Mouse (Mus musculus): ENCODE data around the gene Fgfr2. TPM values are rescaled to one million over a fixed set of nuclear protein-coding genes. Genes with fewer than 3 reads are reported as not detected.

Fgfr2 gene
- total and polyA plus RNA-seq, 2 experiments from 2014 or later, result 12.1 to 32.6 TPM

- H3K4me2 ChIP-seq (ENCODE audit: low read depth, low read length, poor library complexity, severe bottlenecking), result no peak overlapping the region
- no peaks in the 10 kb centered on the region for H3K9me3 ChIP-seq (ENCODE audit: low read length)
- DNase-seq (ENCODE audit: low spot score) (no peak), ATAC-seq (ENCODE audit: low FRiP score) (no peak)
- no peak overlapping the region for H3K4me3 ChIP-seq (ENCODE audit: low read depth, low read length)
- no peaks in the 10 kb centered on the region for H3K4me1 ChIP-seq (ENCODE audit: insufficient read depth, low read length)
- 81% methylated on average over 7 of the region's 7 CpGs for WGBS
- H3K27ac ChIP-seq (ENCODE audit: low read depth, low read length), result no peak overlapping the region
- no peaks in the 10 kb centered on the region for H3K36me3 ChIP-seq (ENCODE audit: insufficient read depth, low read length)
- H3K27me3 ChIP-seq (ENCODE audit: insufficient read depth, low read length), result no peaks in the 10 kb centered on the region
- TF ChIP-seq CTCF (IDR thresholded peaks at IDR 0.05), result no peak
- H3K9ac ChIP-seq (replicated peaks; ENCODE audit: low read length, poor library complexity, severe bottlenecking), result no peak overlapping the region
Measured at GRCm38 (mm10) chr7:132396661-132397322, 726.4 kb downstream of the Fgfr2 start.

DNA sequence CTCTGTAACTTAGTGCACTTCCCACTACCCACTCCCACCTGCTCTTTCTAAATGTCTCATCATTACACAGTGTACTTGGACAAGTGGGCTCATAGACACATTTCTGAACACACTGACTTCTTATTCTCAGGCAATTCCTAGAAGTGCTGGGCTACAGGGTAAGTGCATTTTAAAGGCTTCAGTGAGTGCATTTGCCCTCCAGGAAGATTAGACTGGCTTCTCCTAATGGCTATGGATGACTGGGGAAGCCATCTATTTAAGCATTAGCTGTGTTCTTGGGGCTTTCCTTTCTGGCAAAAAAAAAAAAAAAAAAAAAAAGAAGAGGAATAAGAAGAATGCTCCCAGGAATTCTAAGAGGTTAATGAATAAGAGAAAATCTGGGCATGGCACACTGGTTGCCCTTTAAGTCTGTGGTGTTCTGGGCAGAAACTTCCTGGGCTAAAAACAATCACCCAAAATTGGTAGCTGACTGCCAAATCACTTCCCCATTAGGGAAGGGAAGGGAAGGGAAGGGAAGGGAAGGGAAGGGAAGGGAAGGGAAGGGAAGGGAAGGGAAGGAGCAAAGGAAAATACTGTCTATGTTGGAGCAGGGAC, 729.5 kb downstream of the Fgfr2 start:
- no peak for TF ChIP-seq CTCF (IDR thresholded peaks at IDR 0.05)
- Histone ChIP-seq H3K36me3 (ENCODE audit: insufficient read depth, low read length) (no peaks in the 10 kb centered on the region), H3K4me1 (ENCODE audit: insufficient read depth, low read length) (no peaks in the 10 kb centered on the region), H3K27ac (ENCODE audit: low read depth, low read length) (no peak overlapping the region), H3K4me2 (ENCODE audit: low read depth, low read length, poor library complexity, severe bottlenecking) (no peak overlapping the region), H3K9me3 (ENCODE audit: low read length) (no peaks in the 10 kb centered on the region), H3K4me3 (ENCODE audit: low read depth, low read length) (no peak overlapping the region), H3K27me3 (ENCODE audit: insufficient read depth, low read length) (no peaks in the 10 kb centered on the region), H3K9ac (replicated peaks; ENCODE audit: low read length, poor library complexity, severe bottlenecking) (no peak overlapping the region)
- ATAC-seq (ENCODE audit: low FRiP score) (no peak), DNase-seq (ENCODE audit: low spot score) (no peak)

DNA sequence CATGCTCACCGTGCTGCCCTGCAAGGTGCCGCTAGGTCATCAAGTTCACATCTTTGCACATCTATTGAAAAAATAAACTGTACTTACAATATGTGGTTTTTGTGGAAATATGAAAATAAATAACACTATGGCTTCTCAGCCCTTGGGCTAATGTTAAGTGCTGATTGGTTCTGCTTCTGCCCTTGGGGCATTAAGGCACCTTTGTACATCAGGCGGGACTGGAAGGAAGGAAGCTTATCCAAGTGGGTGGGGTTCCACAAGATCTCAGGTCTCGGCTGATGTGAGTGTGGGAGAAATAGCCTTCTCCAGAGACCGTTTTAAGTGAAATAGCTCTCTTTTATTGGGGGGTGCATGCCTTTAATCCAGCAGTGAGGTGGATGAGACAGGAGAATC, 730.1 kb downstream of the Fgfr2 start:
- no peak overlapping the region for H3K9ac ChIP-seq (replicated peaks; ENCODE audit: low read length, poor library complexity, severe bottlenecking)
- no peak overlapping the region for H3K4me3 ChIP-seq (ENCODE audit: low read depth, low read length)
- ATAC-seq (ENCODE audit: low FRiP score), result no peak
- H3K9me3 ChIP-seq (ENCODE audit: low read length), result no peaks in the 10 kb centered on the region
- H3K27ac ChIP-seq (ENCODE audit: low read depth, low read length), result no peak overlapping the region
- H3K27me3 ChIP-seq (ENCODE audit: insufficient read depth, low read length), result no peaks in the 10 kb centered on the region
- no peaks in the 10 kb centered on the region for H3K36me3 ChIP-seq (ENCODE audit: insufficient read depth, low read length)
- no peak for TF ChIP-seq CTCF (IDR thresholded peaks at IDR 0.05)
- DNase-seq (ENCODE audit: low spot score), result no peak
- H3K4me1 ChIP-seq (ENCODE audit: insufficient read depth, low read length), result no peaks in the 10 kb centered on the region
- H3K4me2 ChIP-seq (ENCODE audit: low read depth, low read length, poor library complexity, severe bottlenecking), result no peak overlapping the region
- 81% methylated on average over 5 of the region's 5 CpGs for whole genome bisulfite sequencing

DNA sequence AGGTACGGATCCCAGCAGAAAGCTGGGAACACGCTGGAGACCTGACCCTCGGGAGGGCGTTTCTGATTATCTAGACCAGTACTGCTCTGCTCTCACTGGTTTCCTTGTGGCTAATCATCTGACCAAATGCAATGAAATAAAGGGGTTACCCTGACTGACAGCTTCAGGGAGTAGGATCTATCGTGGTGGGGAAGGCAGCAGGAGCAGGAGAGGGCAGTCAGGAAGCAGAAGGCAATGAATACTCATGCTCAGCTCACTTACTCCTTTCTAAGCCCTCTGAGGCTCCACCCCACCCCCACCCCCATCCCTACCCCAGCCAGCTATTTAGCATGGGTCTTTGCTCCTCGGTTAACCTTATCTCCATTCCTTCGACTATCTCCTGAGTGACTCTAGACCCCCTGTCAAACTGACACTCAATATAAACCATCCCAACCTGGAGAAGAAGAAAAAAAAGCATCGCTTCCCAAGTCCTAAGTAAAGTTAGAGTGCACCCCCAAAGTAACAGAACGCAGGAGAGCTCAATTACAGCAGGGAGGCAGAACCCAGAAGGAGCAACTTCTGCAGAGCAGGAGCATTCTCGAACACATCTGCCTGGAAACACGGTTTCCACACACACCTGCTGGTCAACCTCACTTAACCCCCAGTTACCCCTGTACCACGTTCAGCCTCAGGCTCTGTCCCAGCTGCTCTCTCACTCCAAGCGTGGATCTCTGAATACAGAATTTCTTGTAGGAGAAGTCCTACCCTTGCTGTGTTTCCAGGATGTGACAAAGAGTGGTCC, 730.7 kb downstream of the Fgfr2 start:
- H3K36me3 ChIP-seq (ENCODE audit: insufficient read depth, low read length), result no peaks in the 10 kb centered on the region
- H3K27ac ChIP-seq (ENCODE audit: low read depth, low read length), result no peak overlapping the region
- H3K4me2 ChIP-seq (ENCODE audit: low read depth, low read length, poor library complexity, severe bottlenecking), result no peak overlapping the region
- no peaks in the 10 kb centered on the region for H3K27me3 ChIP-seq (ENCODE audit: insufficient read depth, low read length)
- H3K4me3 ChIP-seq (ENCODE audit: low read depth, low read length), result no peak overlapping the region
- no peak for ATAC-seq (ENCODE audit: low FRiP score)
- H3K9ac ChIP-seq (replicated peaks; ENCODE audit: low read length, poor library complexity, severe bottlenecking), result no peak overlapping the region
- no peaks in the 10 kb centered on the region for H3K4me1 ChIP-seq (ENCODE audit: insufficient read depth, low read length)
- 82% methylated on average over 13 of the region's 13 CpGs for WGBS
- H3K9me3 ChIP-seq (ENCODE audit: low read length), result no peaks in the 10 kb centered on the region
- no peak for TF ChIP-seq CTCF (IDR thresholded peaks at IDR 0.05)
- no peak for DNase-seq (ENCODE audit: low spot score)

DNA sequence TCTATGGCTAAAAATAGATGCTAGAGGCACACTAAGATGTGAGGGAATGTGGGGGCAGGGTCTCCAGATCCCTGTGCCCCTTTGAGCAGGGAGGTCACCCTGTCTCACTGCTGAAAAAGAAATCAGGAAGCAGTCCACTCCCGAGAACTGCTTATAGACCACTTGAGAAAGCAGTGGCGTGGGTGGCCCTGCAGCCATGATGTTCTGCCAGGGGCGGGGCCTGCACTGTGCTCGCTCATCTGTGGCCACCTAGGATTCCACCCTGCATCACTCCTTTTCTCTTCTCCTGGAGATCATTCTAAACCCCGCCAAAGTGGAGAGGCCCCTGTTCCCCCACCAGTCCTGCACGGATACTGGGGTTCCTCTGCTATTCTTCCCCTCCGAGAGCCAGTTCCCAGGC, 733.7 kb downstream of the Fgfr2 start:
- ATAC-seq (ENCODE audit: low FRiP score) (no peak), DNase-seq (ENCODE audit: low spot score) (no peak)
- Histone ChIP-seq H3K36me3 (ENCODE audit: insufficient read depth, low read length) (no peaks in the 10 kb centered on the region), H3K9ac (replicated peaks; ENCODE audit: low read length, poor library complexity, severe bottlenecking) (no peak overlapping the region), H3K4me2 (ENCODE audit: low read depth, low read length, poor library complexity, severe bottlenecking) (no peak overlapping the region), H3K27me3 (ENCODE audit: insufficient read depth, low read length) (no peaks in the 10 kb centered on the region), H3K9me3 (ENCODE audit: low read length) (no peaks in the 10 kb centered on the region), H3K4me1 (ENCODE audit: insufficient read depth, low read length) (peaks cover 3% of the 10 kb centered on the region; the same call in 1 of the 2 replicates), H3K27ac (ENCODE audit: low read depth, low read length) (no peak overlapping the region), H3K4me3 (ENCODE audit: low read depth, low read length) (no peak overlapping the region)
- WGBS, result 67% methylated on average over 7 of the region's 7 CpGs
- TF ChIP-seq CTCF (IDR thresholded peaks at IDR 0.05), result no peak

- WGBS, result 81% methylated on average over 5 of the region's 5 CpGs
- Histone ChIP-seq H3K9ac (replicated peaks; ENCODE audit: low read length, poor library complexity, severe bottlenecking) (no peak overlapping the region), H3K27me3 (ENCODE audit: insufficient read depth, low read length) (no peaks in the 10 kb centered on the region), H3K27ac (ENCODE audit: low read depth, low read length) (no peak overlapping the region), H3K4me3 (ENCODE audit: low read depth, low read length) (no peak overlapping the region), H3K9me3 (ENCODE audit: low read length) (no peaks in the 10 kb centered on the region), H3K4me1 (ENCODE audit: insufficient read depth, low read length) (peaks cover 3% of the 10 kb centered on the region; the same call in 1 of the 2 replicates), H3K36me3 (ENCODE audit: insufficient read depth, low read length) (no peaks in the 10 kb centered on the region), H3K4me2 (ENCODE audit: low read depth, low read length, poor library complexity, severe bottlenecking) (no peak overlapping the region)
- TF ChIP-seq CTCF (IDR thresholded peaks at IDR 0.05), result no peak
- ATAC-seq (ENCODE audit: low FRiP score) (no peak), DNase-seq (ENCODE audit: low spot score) (no peak)
Measured at GRCm38 (mm10) chr7:132387507-132387906, 735.6 kb downstream of the Fgfr2 start.

Data from midbrain, postnatal 0 days (tissue).